Mouse (Mus musculus) spleen, postnatal 0 days (tissue): ENCODE results near the gene Cox7a2l. TPM values are rescaled to one million over a fixed set of nuclear protein-coding genes. Genes with fewer than 3 reads are reported as not detected.

Source experiments
- polyA plus RNA-seq: library from polyadenylated mRNA; unstranded; fragments of >200 nt; fragmentation: Nextera tagmentation; extraction: Ambion mirVana; gene quantifications from 2 replicates; pipeline ENCODE4 v1.2.1, GENCODE M21; 2015

Gene Cox7a2l
- polyA plus RNA-seq = 112 and 130 TPM in 2 replicates

GRCm38 (mm10) chr17:83517280-83518015, at the start of gene Cox7a2l:
Gene Cox7a2l (minus strand): TSS chr17:83517330.

Other genes starting within 250 kb of the Cox7a2l start
- 7.5 and 10.9 TPM in 2 replicates for gene Eml4, start 166.4 kb downstream of the Cox7a2l start, polyA plus RNA-seq
- gene Kcng3, start 114.6 kb upstream of the Cox7a2l start, polyA plus RNA-seq = not detected in 2 replicates
- gene Mta3, start 188.8 kb upstream of the Cox7a2l start, polyA plus RNA-seq = 40.0 and 40.9 TPM in 2 replicates